ENCODE assay signal across 28 mouse cellular contexts in genomic region chr7:111919961-111920360, GRCm38 (mm10).
"Had no signal": no experiment of that assay in that cellular context is flagged by ENCODE, and none has a peak within 500 bp of the region (broad histone marks: within the 10 kb centered on the region; RNA-seq: fewer than 3 reads in every experiment).

No protein-coding gene starts in this region.

- H3K27me3 ChIP-seq: heart, embryonic 12.5 days; heart, embryonic 13.5 days; heart, embryonic 15.5 days; hindbrain, embryonic 12.5 days; hindbrain, embryonic 13.5 days; hindbrain, embryonic 15.5 days; intestine, embryonic 15.5 days; kidney, embryonic 15.5 days had no signal

- H3K36me3 ChIP-seq: heart, embryonic 12.5 days; heart, embryonic 13.5 days; heart, embryonic 15.5 days; hindbrain, embryonic 10.5 days; hindbrain, embryonic 12.5 days; hindbrain, embryonic 13.5 days; hindbrain, embryonic 15.5 days; intestine, embryonic 15.5 days; kidney, embryonic 15.5 days had no signal

- H3K9me3 ChIP-seq: heart, embryonic 12.5 days; heart, embryonic 13.5 days; heart, embryonic 15.5 days; hindbrain, embryonic 10.5 days; hindbrain, embryonic 12.5 days; hindbrain, embryonic 13.5 days; hindbrain, embryonic 15.5 days; intestine, embryonic 15.5 days; kidney, embryonic 15.5 days had no signal

- H3K4me1 ChIP-seq: heart, embryonic 12.5 days; heart, embryonic 13.5 days; heart, embryonic 15.5 days; hindbrain, embryonic 10.5 days; hindbrain, embryonic 12.5 days; hindbrain, embryonic 13.5 days; hindbrain, embryonic 15.5 days; intestine, embryonic 15.5 days; kidney, embryonic 15.5 days had no signal

- H3K27ac ChIP-seq: heart, adult 2 months; heart, embryonic 13.5 days; heart, embryonic 15.5 days; hindbrain, embryonic 10.5 days; hindbrain, embryonic 12.5 days; hindbrain, embryonic 13.5 days; hindbrain, embryonic 14.5 days; hindbrain, embryonic 15.5 days; hindbrain, postnatal 0 days; intestine, embryonic 15.5 days; kidney, embryonic 15.5 days; kidney, postnatal 0 days; layer of hippocampus, adult 2 months; left cerebral cortex, adult 2 months had no signal

- DNase-seq: heart, adult 2 months; heart, postnatal 10 days; heart, postnatal 36 days; heart, postnatal 4 days; kidney, adult 11 months; kidney, adult 18-20 months; kidney, adult 2 months; kidney, adult 8-10 months; kidney, adult 9 months; kidney, postnatal 14 days; kidney, postnatal 36 days; kidney, postnatal 4 days; layer of hippocampus, adult 9-11 months; layer of hippocampus, postnatal 36 days had no signal

- H3K4me3 ChIP-seq: heart, adult 2 months; heart, embryonic 12.5 days; heart, embryonic 13.5 days; heart, embryonic 15.5 days; hindbrain, embryonic 10.5 days; hindbrain, embryonic 12.5 days; hindbrain, embryonic 13.5 days; hindbrain, embryonic 15.5 days; intestine, embryonic 15.5 days; kidney, embryonic 15.5 days; layer of hippocampus, adult 2 months; left cerebral cortex, adult 2 months had no signal
